Mouse (Mus musculus) thymus, postnatal 25 days (tissue): ENCODE measurements around the gene Ppie.
"Not testable (repeated sequence)": the region's sequence is repeated elsewhere in the genome, so short reads cannot be mapped to it uniquely, and the experiment has no call there.

ENCODE experiments used
- DNase-seq: peaks from one replicate; pipeline ENCODE4 v3.0.0; 2022

Gene Ppie

DNA sequence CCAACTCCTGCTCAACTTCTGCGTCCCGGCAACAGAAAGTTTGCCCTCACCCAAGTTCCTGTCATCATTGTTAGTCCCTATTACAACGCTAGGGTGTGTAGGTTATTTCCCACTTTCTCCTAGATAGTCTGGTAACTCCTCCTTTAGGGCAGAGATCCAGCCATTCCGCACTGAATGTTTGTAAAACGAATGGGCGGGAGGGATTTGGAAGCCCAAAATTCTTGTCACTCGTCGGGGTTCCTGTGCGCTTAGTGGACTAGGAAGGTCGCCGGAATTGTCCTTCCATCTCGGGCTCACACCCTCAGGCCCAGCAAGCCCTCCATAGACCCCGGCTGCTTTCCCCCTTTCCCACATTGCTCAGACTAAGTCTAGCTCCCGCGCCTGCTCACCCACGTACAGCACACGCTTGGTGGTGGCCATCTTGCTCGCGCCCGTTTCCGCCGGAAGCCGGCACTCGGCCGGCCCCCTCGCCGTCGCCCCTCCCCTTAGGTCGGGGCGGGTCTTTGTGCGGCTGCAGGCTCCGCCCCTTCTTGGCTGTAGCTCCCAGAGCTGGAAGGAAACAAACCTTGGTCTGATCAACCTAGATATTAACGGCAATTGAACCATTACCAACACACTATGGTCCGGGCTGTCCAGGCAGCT is at the start of gene Ppie:
Gene Ppie, minus strand, starts transcription at position 439 of the 642 bp plus-strand sequence.
- DNase-seq = peak; percentile 69

DNA sequence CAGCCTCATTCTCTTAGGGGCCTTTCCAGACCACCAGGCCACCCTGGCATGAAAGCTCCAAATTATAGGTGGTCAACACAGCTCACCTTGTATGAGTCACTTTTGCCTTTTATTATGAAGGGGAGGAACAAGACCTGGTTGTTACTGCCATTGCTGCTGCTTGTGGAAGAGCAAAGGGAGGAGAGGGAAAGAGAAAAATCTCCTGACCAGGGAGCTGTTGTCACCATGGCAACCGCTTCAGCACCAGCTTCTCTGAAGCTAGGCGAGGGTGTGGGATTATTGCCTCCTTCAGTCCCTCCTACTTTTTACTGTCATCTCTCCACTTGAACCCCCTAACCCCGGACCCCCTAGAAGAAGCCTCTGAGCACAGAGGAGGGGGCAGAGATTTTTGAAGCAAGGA is 45.1 kb upstream of the Ppie start:
- DNase-seq = no peak

DNA sequence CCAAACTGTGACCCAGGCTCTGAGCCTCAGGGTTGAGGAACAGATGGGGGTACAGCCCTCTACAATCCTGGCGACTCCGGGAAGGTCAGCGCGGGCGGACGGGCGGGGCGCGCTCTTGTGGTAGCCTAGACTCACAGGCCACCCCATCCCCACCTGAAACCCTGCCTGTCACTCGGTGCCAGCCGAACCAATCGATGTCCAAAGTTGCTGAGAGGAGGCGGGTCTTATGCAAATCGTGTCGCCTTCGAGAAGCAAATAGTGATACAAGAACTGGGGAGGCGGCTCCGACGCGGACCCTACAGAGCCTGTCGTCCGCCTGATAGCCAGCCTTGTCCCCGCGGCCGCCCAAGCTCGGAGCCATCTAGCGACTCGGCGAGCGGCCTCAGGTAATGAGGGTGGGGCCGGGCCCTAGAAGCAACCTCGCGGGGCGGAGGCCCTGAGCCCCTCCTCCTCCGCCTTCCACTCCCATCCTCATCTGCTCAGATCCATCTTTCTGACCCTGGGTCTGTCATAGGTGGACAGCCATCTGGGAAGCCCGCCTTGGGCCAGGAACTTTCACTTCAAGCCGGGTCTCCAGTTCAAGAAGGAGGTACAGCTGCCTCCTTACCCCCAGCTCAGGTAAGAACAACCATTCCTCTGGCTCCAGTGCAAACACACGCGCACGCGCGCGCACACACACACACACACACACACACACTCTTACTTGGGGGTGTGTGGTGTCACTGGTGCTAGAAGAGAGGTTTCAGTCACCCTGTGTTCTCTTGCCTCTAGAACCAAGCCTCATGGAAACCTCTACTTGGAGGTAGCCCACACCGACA is 43.7 kb upstream of the Ppie start:
- DNase-seq = peak; percentile 48

GRCm38 (mm10) chr4:123182328-123183238 is 42.8 kb upstream of the Ppie start, which contains the start of gene Hpcal4:
TSS of gene Hpcal4 (plus strand) at chr4:123183227.
- DNase-seq = no peak

GRCm38 (mm10) chr4:123171811-123172210 is 32.1 kb upstream of the Ppie start:
- no peak for DNase-seq

DNA sequence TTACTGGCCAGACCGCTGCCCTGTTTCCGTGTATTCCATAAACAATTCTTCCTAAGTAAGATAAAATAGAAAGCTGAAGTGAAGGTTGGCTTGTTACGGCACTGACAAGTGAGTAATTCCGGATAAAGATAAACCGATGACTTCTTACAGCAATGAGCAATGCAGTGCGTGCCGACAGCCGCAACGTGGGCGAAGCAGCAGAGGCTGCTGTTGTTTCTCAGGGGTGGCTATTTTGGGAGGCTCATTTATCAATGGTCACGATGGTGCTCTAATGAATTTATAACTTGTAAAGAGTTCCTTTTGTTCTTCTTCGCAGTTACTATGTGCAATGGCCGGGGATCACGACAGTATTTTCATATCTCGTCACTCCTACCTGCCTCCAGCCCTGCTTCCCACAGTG is 24.4 kb upstream of the Ppie start:
- no peak for DNase-seq

DNA sequence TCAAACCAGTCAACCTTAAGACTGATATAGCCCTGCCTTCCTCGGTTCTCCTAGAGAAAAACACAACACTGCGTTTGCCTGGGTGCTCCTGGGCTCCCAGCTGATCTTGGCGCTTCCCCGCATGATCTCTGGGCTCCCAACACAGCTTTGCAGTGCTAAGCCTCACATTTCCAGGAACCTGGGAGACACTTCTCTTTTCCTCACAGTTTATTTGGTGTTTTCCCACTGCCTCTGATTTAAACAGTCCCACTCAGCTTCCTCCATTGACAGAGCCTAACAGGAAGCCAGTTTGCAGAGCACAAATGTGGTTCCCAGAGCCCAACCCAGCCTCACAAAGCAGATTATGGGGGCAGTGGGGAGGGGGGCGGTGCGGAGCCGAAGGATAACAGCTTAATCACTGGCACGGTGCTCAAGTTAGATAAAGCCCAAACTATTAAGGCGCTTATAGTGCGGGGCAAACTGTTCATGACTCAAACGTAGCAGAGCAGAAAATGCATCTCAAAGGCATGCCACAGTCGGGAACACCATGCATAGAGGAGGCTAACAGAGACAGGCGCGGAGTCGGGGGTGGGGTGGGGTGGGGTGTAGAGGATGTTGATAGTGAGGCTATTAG is 22.7 kb upstream of the Ppie start:
- no peak for DNase-seq

GRCm38 (mm10) chr4:123161251-123161650 is 21.5 kb upstream of the Ppie start:
- not testable (repeated sequence) for DNase-seq

GRCm38 (mm10) chr4:123160571-123160970 is 20.8 kb upstream of the Ppie start:
- DNase-seq = no peak

DNA sequence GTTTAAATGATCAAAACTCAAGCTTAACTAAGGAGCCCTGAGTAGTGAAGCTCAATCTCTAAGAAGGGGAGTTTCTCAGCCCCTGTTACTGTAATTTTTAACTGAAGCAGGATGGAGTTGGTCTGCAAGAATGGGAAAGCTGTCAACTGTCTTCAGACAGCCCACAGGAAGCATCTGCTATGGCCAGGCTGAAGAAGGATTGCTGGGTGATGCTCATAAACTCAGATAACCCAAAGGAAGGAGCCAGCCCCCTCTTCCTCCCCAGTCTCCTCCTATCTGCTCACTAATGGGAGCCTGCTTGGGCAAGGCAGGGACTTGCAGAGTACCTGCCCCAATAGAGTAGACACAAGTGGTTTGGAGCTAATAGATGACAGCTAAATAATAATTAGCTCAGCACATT is 16.1 kb upstream of the Ppie start:
- DNase-seq = no peak

- no peak for DNase-seq
These were observed 15.7 kb upstream of the Ppie start for GRCm38 (mm10) chr4:123155427-123155826.

DNA sequence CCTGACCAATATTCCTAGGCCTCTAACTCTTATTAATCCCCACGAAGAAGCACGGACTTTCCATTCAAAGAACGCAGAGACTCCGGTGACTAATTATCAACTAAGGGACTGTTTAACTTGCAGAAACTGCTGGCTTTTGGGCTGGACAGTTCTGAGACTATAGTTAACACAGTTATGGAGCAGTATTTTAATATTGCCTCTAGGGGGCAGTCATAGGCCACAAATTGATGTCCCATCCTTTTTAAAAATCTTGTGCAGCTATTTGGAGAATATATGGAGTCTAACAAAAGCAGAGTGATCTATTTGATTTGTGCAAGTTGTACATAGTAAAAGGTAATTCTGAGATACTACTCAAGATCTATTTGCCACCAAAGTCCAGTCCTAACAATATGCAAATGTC is 15.3 kb upstream of the Ppie start:
- no peak for DNase-seq

- DNase-seq = no peak
These were observed 13.2 kb upstream of the Ppie start for GRCm38 (mm10) chr4:123152976-123153375.

- DNase-seq = no peak
These were observed 12.3 kb upstream of the Ppie start for GRCm38 (mm10) chr4:123152003-123152402.

DNA sequence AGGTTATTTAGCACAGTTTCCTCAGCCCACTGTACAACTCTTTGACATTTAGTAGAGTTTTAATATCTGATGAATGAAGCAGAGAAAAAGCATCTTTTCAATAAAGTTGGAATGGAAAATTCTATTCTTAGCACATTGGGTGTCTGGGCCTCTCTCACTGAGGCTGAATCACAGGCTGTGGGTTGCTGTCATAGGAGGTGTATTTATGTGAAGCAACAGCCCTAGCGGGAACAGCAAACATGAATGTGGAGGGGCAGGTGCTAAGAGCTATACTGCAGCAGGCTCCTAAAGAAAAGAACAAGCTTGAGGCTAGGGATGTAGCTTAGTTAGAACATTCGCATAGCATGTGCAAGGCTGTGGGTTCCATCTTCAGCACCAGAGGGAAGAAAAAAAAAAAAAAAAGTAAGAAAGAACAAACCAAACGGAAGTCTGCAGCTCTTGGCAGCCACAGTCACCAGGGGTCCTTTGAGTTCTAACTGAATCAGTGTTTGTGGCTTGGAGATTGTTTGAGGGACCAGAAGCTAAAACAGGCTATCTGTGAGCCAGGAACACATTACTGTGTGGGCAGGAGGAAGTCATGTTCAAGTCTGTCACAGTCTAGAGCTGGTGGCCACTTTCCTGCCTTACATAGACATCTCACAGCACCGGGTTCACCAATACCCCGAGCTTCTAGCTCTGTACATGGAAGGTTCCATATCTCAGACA is 7.8 kb upstream of the Ppie start:
- DNase-seq = peak; percentile 19

DNA sequence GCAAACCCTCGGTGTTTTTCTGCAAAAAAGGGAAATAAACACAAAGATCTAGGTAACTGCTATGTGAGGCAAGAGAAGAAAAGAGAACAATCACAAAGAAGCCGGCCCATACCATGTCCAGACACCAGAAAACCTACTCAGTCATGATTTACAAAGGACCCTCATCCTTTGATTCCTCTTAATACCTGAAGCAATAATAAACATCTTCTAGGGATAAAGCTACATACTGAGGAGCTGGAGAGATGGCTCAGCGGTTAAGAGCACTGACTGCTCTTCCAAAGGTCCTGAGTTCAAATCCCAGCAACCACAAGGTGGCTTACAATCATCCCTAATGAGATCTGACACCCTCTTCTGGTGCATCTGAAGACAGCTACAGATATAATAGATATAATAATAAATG is 2.2 kb downstream of the Ppie start:
- DNase-seq = no peak

- DNase-seq = no peak
These were observed 12.7 kb downstream of the Ppie start for GRCm38 (mm10) chr4:123127051-123127450.

GRCm38 (mm10) chr4:123126626-123127025 is 13.1 kb downstream of the Ppie start:
- no peak for DNase-seq

DNA sequence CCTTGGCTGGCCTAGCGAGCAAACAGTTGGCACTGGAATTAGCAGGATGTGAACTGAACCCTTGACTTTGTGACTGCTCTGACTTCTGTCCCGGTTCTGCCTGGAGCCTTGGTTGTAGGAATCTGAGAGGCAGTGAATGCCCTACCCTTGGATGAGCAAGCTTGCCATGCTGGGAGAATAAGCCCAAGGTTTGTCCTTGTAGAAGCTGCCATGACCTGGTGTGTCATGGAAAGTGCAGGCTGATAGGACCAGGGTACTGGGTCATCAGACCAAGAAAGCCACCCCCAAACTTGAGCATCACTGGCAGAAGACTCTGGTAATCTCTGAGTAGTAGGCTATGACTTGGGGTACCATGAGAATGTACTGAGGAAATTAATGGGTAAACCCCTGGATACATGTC is 18.5 kb downstream of the Ppie start:
- no peak for DNase-seq

DNA sequence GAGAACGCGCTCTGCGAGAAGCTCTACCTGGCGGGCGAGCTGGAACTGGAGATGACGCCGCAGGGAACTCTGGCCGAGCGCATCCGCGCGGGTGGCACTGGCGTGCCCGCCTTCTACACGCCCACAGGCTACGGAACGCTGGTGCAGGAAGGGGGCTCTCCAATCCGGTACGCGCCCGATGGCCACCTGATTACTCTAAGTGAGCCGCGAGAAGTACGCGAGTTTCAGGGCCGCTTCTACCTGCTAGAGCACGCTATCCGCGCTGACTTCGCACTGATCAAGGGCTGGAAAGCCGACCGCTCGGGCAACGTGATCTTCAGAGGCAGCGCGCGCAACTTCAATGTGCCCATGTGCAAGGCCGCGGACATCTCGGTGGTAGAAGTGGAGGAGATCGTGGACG is 23.1 kb downstream of the Ppie start:
- DNase-seq = not testable (repeated sequence)

DNA sequence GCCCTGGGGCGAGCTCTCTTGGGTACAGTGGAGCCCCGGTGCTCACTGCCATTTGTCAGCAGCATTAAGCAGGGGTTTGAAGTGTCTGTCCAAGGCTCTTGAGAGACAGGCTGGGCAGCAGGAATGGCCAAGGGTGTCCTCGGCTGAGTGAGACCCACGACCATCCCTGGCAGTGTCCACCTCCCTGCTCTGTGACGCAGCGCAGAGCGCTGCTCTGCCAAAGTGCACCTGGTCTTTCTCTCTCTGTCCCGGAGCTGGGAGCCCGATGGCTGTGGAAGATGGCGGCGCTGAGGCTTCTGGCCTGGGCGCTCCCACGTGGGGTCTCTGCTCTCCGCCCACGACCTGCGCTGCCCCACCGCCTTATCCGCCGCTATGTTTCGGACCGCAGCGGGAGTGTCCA is 23.7 kb downstream of the Ppie start, which contains the start of gene Oxct2b:
Gene Oxct2b, plus strand, starts transcription at position 256 of the 400 bp plus-strand sequence.
- no peak for DNase-seq

DNA sequence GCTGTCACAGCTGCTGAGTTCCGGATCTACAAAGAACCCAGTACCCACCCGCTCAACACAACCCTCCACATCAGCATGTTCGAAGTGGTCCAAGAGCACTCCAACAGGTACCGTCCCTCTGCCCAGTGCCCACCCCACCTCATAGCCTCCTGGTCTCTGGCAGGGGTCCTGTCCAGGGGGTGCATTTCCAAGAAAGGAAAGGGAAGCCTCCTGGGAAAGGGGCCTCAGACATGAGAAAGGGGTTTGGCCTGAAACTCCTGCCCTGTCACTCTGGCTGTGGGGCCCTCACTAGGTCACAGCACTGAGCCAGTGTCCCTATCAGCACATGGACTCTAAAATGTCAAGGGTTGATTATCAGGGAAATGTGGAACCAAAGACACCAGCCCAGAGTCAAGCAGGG is 25.1 kb downstream of the Ppie start:
- DNase-seq = not testable (repeated sequence)
